Mouse (Mus musculus): Measurements from ENCODE around the gene Srp14.

The Srp14 gene

GRCm38 (mm10) chr2:118479550-118479909, at the start of gene Srp14:
Gene Srp14, minus strand, starts transcription at chr2:118479711.
- DNase-seq: peak; percentile 96

- DNase-seq: no peak
Observed at GRCm38 (mm10) chr2:118526545-118526944, 47.0 kb upstream of the Srp14 start.

GRCm38 (mm10) chr2:118524811-118525210, 45.3 kb upstream of the Srp14 start:
- DNase-seq: no peak

GRCm38 (mm10) chr2:118523163-118523730, 43.7 kb upstream of the Srp14 start:
- no peak for DNase-seq

GRCm38 (mm10) chr2:118522265-118522664, 42.8 kb upstream of the Srp14 start:
- peak; percentile 55 for DNase-seq

GRCm38 (mm10) chr2:118520042-118520933, 40.8 kb upstream of the Srp14 start:
- DNase-seq: peak; percentile 86

- no peak for DNase-seq
Observed at GRCm38 (mm10) chr2:118512418-118513377, 33.2 kb upstream of the Srp14 start.

- no peak for DNase-seq
Observed at GRCm38 (mm10) chr2:118511779-118512417, 32.4 kb upstream of the Srp14 start.

- DNase-seq: peak; percentile 95
Observed at GRCm38 (mm10) chr2:118510447-118511310, 31.2 kb upstream of the Srp14 start.

GRCm38 (mm10) chr2:118509688-118510446, 30.4 kb upstream of the Srp14 start:
- DNase-seq: no peak

- DNase-seq: no peak
Observed at GRCm38 (mm10) chr2:118507126-118507525, 27.6 kb upstream of the Srp14 start.

GRCm38 (mm10) chr2:118500191-118500590, 20.7 kb upstream of the Srp14 start:
- no peak for DNase-seq

GRCm38 (mm10) chr2:118499135-118499961, 19.8 kb upstream of the Srp14 start:
- no peak for DNase-seq

GRCm38 (mm10) chr2:118498476-118498875, 19.0 kb upstream of the Srp14 start:
- DNase-seq: no peak

- DNase-seq: no peak
Observed at GRCm38 (mm10) chr2:118497890-118498289, 18.4 kb upstream of the Srp14 start.

- DNase-seq: no peak
Observed at GRCm38 (mm10) chr2:118495024-118495423, 15.5 kb upstream of the Srp14 start.

GRCm38 (mm10) chr2:118491741-118492395, 12.4 kb upstream of the Srp14 start:
- no peak for DNase-seq

GRCm38 (mm10) chr2:118491281-118491731, 11.8 kb upstream of the Srp14 start:
- DNase-seq: peak; percentile 66
